Mouse (Mus musculus): ENCODE measurements around the gene Gm266.

The Gm266 gene

GRCm38 (mm10) chr12:111436640-111437039 lies 49.0 kb downstream of the Gm266 start:
- DNase-seq (ENCODE audit: extremely low spot score) = no peak

- DNase-seq (ENCODE audit: extremely low spot score) = no peak
Measured at GRCm38 (mm10) chr12:111436170-111436569, 49.5 kb downstream of the Gm266 start.

- DNase-seq (ENCODE audit: extremely low spot score) = no peak
Measured at GRCm38 (mm10) chr12:111434745-111435327, 50.8 kb downstream of the Gm266 start.

Data from embryo, embryonic 9.5 days (tissue).